Mouse (Mus musculus) MEL (cell line): ENCODE results near the gene Ephx1. TPM values are rescaled to one million over a fixed set of nuclear protein-coding genes. Genes with fewer than 3 reads are reported as not detected.

Experiments
- DNase-seq: peaks from one replicate; pipeline ENCODE4 v3.0.0; 2011; ENCODE audit warnings: low read depth, low spot score
- H3K27ac ChIP-seq: 2 replicates; pipeline ENCODE4 v1.5.1; 2012; ENCODE audit warnings: low read depth, mild to moderate bottlenecking, control low read depth, low read length, moderate library complexity; ENCODE audit not compliant: control insufficient read depth
- H3K27me3 ChIP-seq, 2 experiments: fragments of 150-350 bp in 1 of 2; sonication (generic) in 1 of 2; 2 replicates each; pipeline ENCODE4 v1.6.1; 2012; ENCODE audit warnings: low read length in 2 of 2, mild to moderate bottlenecking in 2 of 2, improper control_type of control experiment in 1 of 2, moderate library complexity in 1 of 2; ENCODE audit not compliant: insufficient read depth in 2 of 2, control insufficient read depth in 1 of 2
- H3K36me3 ChIP-seq, 2 experiments: 2 replicates each; pipeline ENCODE4 v1.6.1; 2012 to 2014; ENCODE audit warnings: low read length in 2 of 2, improper control_type of control experiment in 1 of 2, inconsistent platforms in 1 of 2, mild to moderate bottlenecking in 1 of 2; ENCODE audit not compliant: insufficient read depth in 2 of 2, control insufficient read depth in 1 of 2
- H3K4me1 ChIP-seq, 2 experiments: fragments of 150-350 bp in 1 of 2; sonication (generic) in 1 of 2; 2 replicates each; pipeline ENCODE4 v1.6.1; 2012; ENCODE audit warnings: low read length in 2 of 2, improper control_type of control experiment in 1 of 2, mild to moderate bottlenecking in 1 of 2; ENCODE audit not compliant: insufficient read depth in 2 of 2, control insufficient read depth in 1 of 2
- H3K4me3 ChIP-seq, 2 experiments: fragments of 150-350 bp in 1 of 2; sonication (generic) in 1 of 2; 2 replicates each; pipeline ENCODE4 v1.5.1; 2012; ENCODE audit warnings: low read depth in 2 of 2, low read length in 2 of 2, mild to moderate bottlenecking in 2 of 2, moderate library complexity in 2 of 2, control low read depth in 1 of 2, improper control_type of control experiment in 1 of 2; ENCODE audit not compliant: control insufficient read depth in 1 of 2, insufficient read depth in 1 of 2
- H3K79me2 ChIP-seq: 2 replicates; pipeline ENCODE4 v1.6.1; 2012; ENCODE audit warnings: mild to moderate bottlenecking, low read length, moderate library complexity; ENCODE audit not compliant: control insufficient read depth, poor library complexity, insufficient read depth
- H3K9ac ChIP-seq: 2 replicates; pipeline ENCODE4 v1.6.1; 2012; ENCODE audit warnings: low read depth, mild to moderate bottlenecking, control low read depth, low read length, moderate library complexity; ENCODE audit not compliant: control insufficient read depth, poor library complexity, severe bottlenecking
- H3K9me3 ChIP-seq: fragments of 150-350 bp; sonication (generic); replicated peaks from 2 replicates; pipeline ENCODE4 v1.6.1; 2012; ENCODE audit warnings: mild to moderate bottlenecking, low read length, improper control_type of control experiment, moderate library complexity; ENCODE audit not compliant: insufficient read depth
- BHLHE40 ChIP-seq: IDR thresholded peaks from 2 replicates; pipeline ENCODE4 v1.6.1; 2012; ENCODE audit warnings: low read depth, mild to moderate bottlenecking, inconsistent platforms, low read length, improper control_type of control experiment, borderline replicate concordance
- CHD1 ChIP-seq: IDR thresholded peaks from 2 replicates; pipeline ENCODE4 v1.6.1; 2012; ENCODE audit warnings: low read depth, mild to moderate bottlenecking, inconsistent platforms, low read length, improper control_type of control experiment
- CHD2 ChIP-seq: IDR thresholded peaks from 2 replicates; pipeline ENCODE4 v1.6.1; 2011; ENCODE audit warnings: low read length, improper control_type of control experiment
- CTCF ChIP-seq, 3 experiments: IDR thresholded peaks in 2 of 3; conservative IDR thresholded peaks in 1 of 3; 2 replicates each; pipeline ENCODE4 v1.5.1; 2011 to 2012; ENCODE audit warnings: low read length in 3 of 3, low read depth in 2 of 3, mild to moderate bottlenecking in 2 of 3, improper control_type of control experiment in 1 of 3, inconsistent platforms in 1 of 3, mixed read lengths in 1 of 3, moderate library complexity in 1 of 3; ENCODE audit not compliant: control insufficient read depth in 1 of 3, insufficient read depth in 1 of 3, poor library complexity in 1 of 3, severe bottlenecking in 1 of 3
- ETS1 ChIP-seq: IDR thresholded peaks from 2 replicates; pipeline ENCODE4 v1.6.1; 2012; ENCODE audit warnings: low read depth, mild to moderate bottlenecking, inconsistent platforms, low read length, improper control_type of control experiment, moderate library complexity
- GATA1 ChIP-seq: IDR thresholded peaks from 2 replicates; pipeline ENCODE4 v1.6.1; 2011; ENCODE audit warnings: low read depth, low read length, improper control_type of control experiment
- JUND ChIP-seq: IDR thresholded peaks from 2 replicates; pipeline ENCODE4 v1.6.1; 2011; ENCODE audit warnings: low read depth, mild to moderate bottlenecking, improper control_type of control experiment, low read length
- MAFK ChIP-seq: IDR thresholded peaks from 2 replicates; pipeline ENCODE4 v1.6.1; 2011; ENCODE audit warnings: low read depth, mild to moderate bottlenecking, low read length, improper control_type of control experiment, borderline replicate concordance
- MAZ ChIP-seq: IDR thresholded peaks from 2 replicates; pipeline ENCODE4 v1.6.1; 2012; ENCODE audit warnings: low read depth, mild to moderate bottlenecking, inconsistent platforms, low read length, improper control_type of control experiment
- MEF2A ChIP-seq: IDR thresholded peaks from 2 replicates; pipeline ENCODE4 v1.6.1; 2014; ENCODE audit warnings: low read depth, mild to moderate bottlenecking, inconsistent platforms, low read length, improper control_type of control experiment; ENCODE audit not compliant: poor library complexity, insufficient replicate concordance, severe bottlenecking; ENCODE audit errors: extremely low read depth
- MXI1 ChIP-seq: IDR thresholded peaks from 2 replicates; pipeline ENCODE4 v1.6.1; 2011; ENCODE audit warnings: mild to moderate bottlenecking, low read depth, low read length, improper control_type of control experiment
- MYB ChIP-seq: IDR thresholded peaks from 2 replicates; pipeline ENCODE4 v1.6.1; 2011; ENCODE audit warnings: mild to moderate bottlenecking, low read depth, low read length, improper control_type of control experiment
- NRF1 ChIP-seq: IDR thresholded peaks from 2 replicates; pipeline ENCODE4 v1.6.1; 2014; ENCODE audit warnings: low read depth, mild to moderate bottlenecking, inconsistent platforms, low read length, improper control_type of control experiment, moderate library complexity; ENCODE audit not compliant: poor library complexity, insufficient read depth, severe bottlenecking
- POLR2AphosphoS2 ChIP-seq: IDR thresholded peaks from 2 replicates; pipeline ENCODE4 v1.6.1; 2011; ENCODE audit warnings: low read length, improper control_type of control experiment
- RAD21 ChIP-seq: IDR thresholded peaks from 2 replicates; pipeline ENCODE4 v1.6.1; 2011; ENCODE audit warnings: mild to moderate bottlenecking, low read depth, low read length, improper control_type of control experiment
- SIN3A ChIP-seq: IDR thresholded peaks from 2 replicates; pipeline ENCODE4 v1.6.1; 2012; ENCODE audit warnings: low read length, improper control_type of control experiment, inconsistent platforms
- TBP ChIP-seq: IDR thresholded peaks from 2 replicates; pipeline ENCODE4 v1.8.0; 2011; ENCODE audit warnings: low read depth, low read length, improper control_type of control experiment
- TCF12 ChIP-seq: IDR thresholded peaks from 2 replicates; pipeline ENCODE4 v1.6.1; 2014; ENCODE audit warnings: low read depth, mild to moderate bottlenecking, inconsistent platforms, low read length, improper control_type of control experiment, moderate library complexity
- UBTF ChIP-seq: IDR thresholded peaks from 2 replicates; pipeline ENCODE4 v1.6.1; 2012; ENCODE audit warnings: low read depth, mild to moderate bottlenecking, inconsistent platforms, low read length, improper control_type of control experiment, moderate library complexity, borderline replicate concordance; ENCODE audit not compliant: insufficient read depth
- ZNF384 ChIP-seq: IDR thresholded peaks from 2 replicates; pipeline ENCODE4 v1.6.1; 2012; ENCODE audit warnings: low read depth, mild to moderate bottlenecking, inconsistent platforms, low read length, improper control_type of control experiment
- polyA plus RNA-seq, 2 experiments: library from polyadenylated mRNA; stranded (reverse) in 1 of 2; unstranded in 1 of 2; fragments of >175 nt in 1 of 2; fragments of >200 nt in 1 of 2; gene quantifications; 2 replicates each; pipeline versions ENCODE4 v1.2.1 to v1.2.4; 2012; ENCODE audit warnings: low replicate concordance in 2 of 2, low read depth in 1 of 2; ENCODE audit not compliant: insufficient read length in 2 of 2, insufficient read depth in 1 of 2, missing spikeins in 1 of 2
- total RNA-seq: library from RNA; depleted of rRNA; stranded (reverse); fragments of 300-350 nt; gene quantifications from 2 replicates; pipeline ENCODE4 v1.2.3, GENCODE M21; 2012

The Ephx1 gene
- total and polyA plus RNA-seq, 3 experiments, result 0.15 to 0.39 TPM; not detected in 1

DNA sequence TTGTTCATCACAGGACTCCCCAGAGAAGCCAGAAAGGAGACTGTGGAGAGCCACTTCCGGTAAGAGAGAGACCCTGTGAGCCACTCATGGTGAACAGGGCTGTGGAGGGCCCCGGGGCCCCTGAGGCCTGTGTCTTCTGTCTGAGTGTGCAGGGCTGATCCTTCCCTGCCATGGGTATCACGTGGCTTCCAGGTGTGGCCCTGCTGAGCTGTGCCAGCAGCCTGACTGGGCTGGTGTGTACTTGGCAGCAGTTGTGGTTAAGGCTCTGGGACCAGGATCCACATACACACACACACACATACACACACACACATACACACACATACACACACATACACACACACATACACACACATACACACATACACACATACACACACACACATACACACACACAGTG is 62.7 kb downstream of the Ephx1 start:
- H3K27ac ChIP-seq, result no peak overlapping the region
- no peaks in the 10 kb centered on the region for H3K27me3 ChIP-seq
- no peak overlapping the region for H3K9ac ChIP-seq
- no peaks in the 10 kb centered on the region for H3K79me2 ChIP-seq
- DNase-seq, result no peak
- no peak overlapping the region for H3K4me3 ChIP-seq
- H3K9me3 ChIP-seq, result no peaks in the 10 kb centered on the region
- TF ChIP-seq UBTF (no peak), MAFK (no peak), TBP (no peak), JUND (no peak), BHLHE40 (no peak), SIN3A (no peak)
- TF ChIP-seq, all 39 proteins: peak for 0
- no peaks in the 10 kb centered on the region for H3K4me1 ChIP-seq
- no peaks in the 10 kb centered on the region for H3K36me3 ChIP-seq

DNA sequence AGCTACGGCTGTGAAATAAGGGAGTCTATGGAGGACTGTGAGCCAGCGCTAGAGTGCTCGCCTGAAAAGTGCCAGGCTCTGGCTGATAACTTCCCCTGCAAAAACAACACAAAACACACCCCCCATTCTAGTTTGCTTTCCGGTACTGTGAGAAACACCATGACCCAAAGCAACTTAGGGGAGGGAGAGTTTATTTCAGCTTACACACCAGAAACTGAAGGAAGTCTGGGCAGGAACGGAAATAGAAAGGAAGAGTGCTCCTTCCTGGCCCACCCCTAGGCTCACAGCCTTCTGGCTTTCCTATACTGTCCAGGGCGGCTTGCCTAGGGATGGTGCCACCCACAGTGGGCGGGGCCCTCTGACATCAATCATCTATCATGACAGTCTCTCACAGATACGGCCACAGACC is 63.7 kb downstream of the Ephx1 start:
- H3K27me3 ChIP-seq, result no peaks in the 10 kb centered on the region
- no peak overlapping the region for H3K27ac ChIP-seq
- no peaks in the 10 kb centered on the region for H3K36me3 ChIP-seq

DNA sequence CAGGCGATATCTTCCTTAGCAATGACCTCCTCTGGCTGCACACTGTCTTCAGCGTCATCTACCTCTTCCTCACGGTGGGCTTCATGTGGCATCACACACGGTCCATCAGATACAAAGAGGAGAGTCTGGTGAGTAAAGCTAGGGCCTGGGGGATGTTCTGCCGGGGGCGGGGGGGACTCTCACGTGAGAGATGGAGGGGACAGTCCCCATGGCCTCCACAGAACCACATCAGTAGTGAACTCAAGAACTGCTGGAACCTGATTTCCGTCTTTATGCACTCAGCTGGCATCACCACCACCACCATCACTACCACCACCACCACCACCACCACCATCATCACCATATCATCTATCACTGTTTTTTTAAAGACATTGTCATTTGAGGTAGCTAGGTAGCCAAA is 64.3 kb downstream of the Ephx1 start:
- no peak for TF ChIP-seq ZNF384
- TF ChIP-seq RAD21, result no peak
- no peak for TF ChIP-seq MEF2A
- TF ChIP-seq TCF12, result no peak
- TF ChIP-seq MYB, result no peak
- Histone ChIP-seq H3K4me3 (no peak overlapping the region), H3K36me3 (no peaks in the 10 kb centered on the region), H3K27ac (no peak overlapping the region), H3K27me3 (no peaks in the 10 kb centered on the region), H3K4me1 (no peaks in the 10 kb centered on the region), H3K9me3 (no peaks in the 10 kb centered on the region), H3K9ac (no peak overlapping the region), H3K79me2 (no peaks in the 10 kb centered on the region)
- DNase-seq, result no peak

More for the DNA sequence above, 63.7 kb downstream of the Ephx1 start:
- H3K9me3 ChIP-seq, result no peaks in the 10 kb centered on the region
- no peaks in the 10 kb centered on the region for H3K4me1 ChIP-seq
- no peak overlapping the region for H3K9ac ChIP-seq
- H3K79me2 ChIP-seq, result no peaks in the 10 kb centered on the region
- TF ChIP-seq MXI1 (no peak), CTCF (IDR thresholded peaks at IDR 0.05 in 2 of 3, conservative IDR thresholded peaks at IDR 0.05 in 1 of 3; ENCODE audit: control insufficient read depth in 1 of 3, insufficient read depth in 1 of 3, low read depth in 2 of 3, low read length in 3 of 3, poor library complexity in 1 of 3, severe bottlenecking in 1 of 3) (no peak), MAFK (no peak), MAZ (no peak), ETS1 (no peak), TCF12 (no peak), CHD2 (no peak), POLR2AphosphoS2 (no peak), GATA1 (no peak), NRF1 (no peak), CHD1 (no peak)
- no peak for DNase-seq
- H3K4me3 ChIP-seq, result no peak overlapping the region
